Mouse (Mus musculus): ENCODE measurements around the gene Cerkl. TPM values are rescaled to one million over a fixed set of nuclear protein-coding genes. Genes with fewer than 3 reads are reported as not detected.
A peak's percentile ranks its signal among the peaks of the same experiment; 100 is the strongest.

The Cerkl gene
- polyA plus RNA-seq (2014; fragmentation: Nextera tagmentation; extraction: Ambion mirVana) = 1.4 and 1.6 TPM in 2 replicates

DNA sequence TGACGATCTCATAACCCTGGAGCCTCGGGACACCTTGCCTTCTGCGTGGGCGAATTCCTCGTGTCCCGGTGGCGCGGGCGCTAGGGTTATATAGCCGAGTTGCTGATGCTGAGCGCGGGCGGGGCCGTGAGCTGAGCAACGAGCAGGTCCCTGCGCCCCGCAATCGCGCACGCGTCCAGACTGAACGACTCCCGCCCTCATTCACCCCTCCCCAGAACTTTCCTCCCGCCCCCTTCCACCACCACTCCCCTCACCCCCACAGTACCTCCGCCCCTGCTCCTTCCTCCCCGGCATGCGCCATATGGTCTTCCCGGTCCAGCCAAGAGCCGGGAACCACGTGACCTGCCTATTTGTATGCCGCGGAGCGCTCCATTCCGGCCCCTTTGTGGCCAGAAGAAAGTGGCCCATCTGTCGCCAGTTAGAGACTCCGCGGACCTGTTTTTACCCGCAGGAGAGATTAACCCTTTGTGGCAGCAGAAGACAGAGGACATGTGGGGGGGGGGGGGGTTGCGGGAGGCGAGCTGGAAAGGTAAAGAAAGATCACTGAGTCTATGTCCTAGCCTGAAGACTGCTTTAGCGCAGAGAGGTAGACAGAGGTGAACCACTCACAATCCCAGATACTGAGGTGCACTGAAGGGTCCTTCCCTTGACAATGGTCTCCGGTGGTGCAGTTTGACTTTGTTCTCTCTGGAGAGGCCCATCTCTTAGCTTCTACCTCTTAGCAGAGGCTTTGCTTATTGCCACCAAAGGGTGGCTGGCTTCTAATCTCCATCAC lies at the start of gene Cerkl, which contains the start of gene Neurod1:
TSS of gene Cerkl (minus strand) at position 211 of the 775 bp plus-strand sequence.
TSS of gene Neurod1 (minus strand) at position 177 of the 775 bp plus-strand sequence.
- Histone ChIP-seq H3K4me3 (ENCODE audit: low read depth, low read length) (peak within 1 kb of the TSS; percentile 41), H3K36me3 (ENCODE audit: control insufficient read depth, insufficient read depth, low read length) (no peaks in the 10 kb centered on the region), H3K27ac (ENCODE audit: low read depth, low read length) (no peak within 1 kb of the TSS; the same call in 1 of the 2 replicates), H3K4me2 (ENCODE audit: low read depth, low read length) (peak within 1 kb of the TSS; percentile 71), H3K9me3 (ENCODE audit: control insufficient read depth, low read length) (no peaks in the 10 kb centered on the region), H3K4me1 (ENCODE audit: control insufficient read depth, insufficient read depth, low read length) (peaks cover 13% of the 10 kb centered on the region; the same call in 1 of the 2 replicates), H3K9ac (replicated peaks; ENCODE audit: low read depth, low read length) (peak within 1 kb of the TSS; percentile 16; the same call in 1 of the 2 replicates), H3K27me3 (ENCODE audit: control insufficient read depth, insufficient read depth, low read length) (peaks cover 19% of the 10 kb centered on the region)
- peak; percentile 87 for ATAC-seq (ENCODE audit: low read depth)
- under 1% methylated on average over 38 of the region's 42 CpGs for WGBS

DNA sequence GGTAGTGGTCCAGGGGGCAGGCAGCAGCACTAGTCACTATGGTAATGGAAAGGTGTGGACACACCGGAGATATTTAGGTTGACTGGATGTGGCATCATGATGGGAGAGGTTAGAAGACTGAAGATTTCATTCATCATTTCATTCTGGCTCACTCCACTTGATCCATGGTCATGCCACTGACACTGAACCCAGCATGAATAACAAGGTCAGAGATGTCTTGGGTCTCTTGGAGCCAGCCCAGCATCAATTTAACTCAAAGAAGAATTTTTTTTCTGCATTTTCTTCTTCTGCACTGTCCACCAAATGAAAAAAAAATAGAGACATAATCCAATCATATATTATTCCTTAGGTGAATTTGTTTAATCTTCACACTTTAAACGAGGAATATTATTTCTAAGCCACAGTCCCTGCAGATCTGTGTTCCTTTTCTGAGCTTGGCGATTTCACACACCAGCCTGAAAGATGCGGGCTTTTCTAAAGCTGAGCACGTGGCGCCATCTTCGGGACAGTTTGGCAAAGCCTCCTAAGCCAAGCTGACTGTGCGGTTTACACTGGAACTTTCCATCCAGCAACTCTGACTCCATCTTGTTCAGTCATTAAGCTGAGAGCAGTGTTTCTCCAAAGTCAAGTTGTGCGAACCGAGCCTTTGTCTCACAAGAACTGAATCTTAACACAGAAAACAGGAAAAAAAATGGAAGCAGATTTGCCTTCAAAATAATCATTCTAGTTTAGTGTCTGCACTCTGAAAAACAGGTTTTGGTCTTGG lies 42.6 kb upstream of the Cerkl start:
- no peak overlapping the region for H3K4me2 ChIP-seq (ENCODE audit: low read depth, low read length)
- no peaks in the 10 kb centered on the region for H3K27me3 ChIP-seq (ENCODE audit: control insufficient read depth, insufficient read depth, low read length)
- H3K36me3 ChIP-seq (ENCODE audit: control insufficient read depth, insufficient read depth, low read length) = no peaks in the 10 kb centered on the region
- WGBS = 27% methylated on average over 10 of the region's 10 CpGs
- H3K9ac ChIP-seq (replicated peaks; ENCODE audit: low read depth, low read length) = no peak overlapping the region
- no peaks in the 10 kb centered on the region for H3K4me1 ChIP-seq (ENCODE audit: control insufficient read depth, insufficient read depth, low read length)
- no peaks in the 10 kb centered on the region for H3K9me3 ChIP-seq (ENCODE audit: control insufficient read depth, low read length)
- H3K27ac ChIP-seq (ENCODE audit: low read depth, low read length) = no peak overlapping the region
- peak; percentile 88 for ATAC-seq (ENCODE audit: low read depth)
- no peak overlapping the region for H3K4me3 ChIP-seq (ENCODE audit: low read depth, low read length)

DNA sequence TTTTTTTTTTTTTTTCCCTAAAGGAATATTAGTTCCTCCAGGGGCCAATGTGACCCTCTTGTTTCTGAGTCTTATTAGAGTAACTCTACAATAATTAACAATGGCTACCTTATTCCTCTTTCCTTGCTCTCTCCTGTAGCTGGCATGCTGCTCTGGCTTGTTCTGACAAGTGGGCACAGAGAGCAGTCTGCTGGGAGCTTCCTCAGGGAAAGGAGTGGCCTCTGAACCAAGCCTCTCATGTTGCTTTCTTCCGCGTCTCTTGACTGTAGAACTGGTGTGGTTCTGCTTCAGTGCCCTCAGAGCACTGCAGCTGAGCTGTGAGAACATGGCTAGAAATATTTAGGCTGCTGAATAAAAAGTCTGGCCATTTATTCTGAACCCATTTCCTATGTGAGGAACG lies 28.5 kb upstream of the Cerkl start:
- Histone ChIP-seq H3K4me1 (ENCODE audit: control insufficient read depth, insufficient read depth, low read length) (no peaks in the 10 kb centered on the region), H3K4me2 (ENCODE audit: low read depth, low read length) (no peak overlapping the region), H3K9me3 (ENCODE audit: control insufficient read depth, low read length) (no peaks in the 10 kb centered on the region), H3K4me3 (ENCODE audit: low read depth, low read length) (no peak overlapping the region), H3K36me3 (ENCODE audit: control insufficient read depth, insufficient read depth, low read length) (no peaks in the 10 kb centered on the region), H3K9ac (replicated peaks; ENCODE audit: low read depth, low read length) (no peak overlapping the region), H3K27me3 (ENCODE audit: control insufficient read depth, insufficient read depth, low read length) (no peaks in the 10 kb centered on the region), H3K27ac (ENCODE audit: low read depth, low read length) (no peak overlapping the region)
- no peak for ATAC-seq (ENCODE audit: low read depth)
- 65% methylated on average over 3 of the region's 3 CpGs for WGBS

DNA sequence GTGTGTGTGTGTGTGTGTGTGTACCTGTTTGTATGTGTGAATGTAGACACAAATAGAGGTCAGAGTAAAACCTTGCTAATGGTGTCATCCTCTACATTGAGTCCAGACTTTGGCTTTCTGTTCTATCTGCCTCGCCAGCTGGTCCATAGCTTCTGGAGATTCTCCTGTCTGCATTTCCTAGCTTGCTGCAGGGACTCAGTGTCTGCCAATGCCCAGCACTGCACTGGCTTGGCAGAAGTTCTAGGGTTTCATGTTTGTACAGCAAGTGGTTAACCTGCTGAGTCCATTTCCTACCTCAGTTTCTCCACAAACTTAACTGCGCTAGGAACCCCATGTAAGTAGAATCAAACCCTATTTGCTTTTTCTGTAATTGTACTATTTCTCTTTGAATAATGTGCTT lies 25.9 kb upstream of the Cerkl start:
- Histone ChIP-seq H3K4me3 (ENCODE audit: low read depth, low read length) (no peak overlapping the region), H3K36me3 (ENCODE audit: control insufficient read depth, insufficient read depth, low read length) (no peaks in the 10 kb centered on the region), H3K27me3 (ENCODE audit: control insufficient read depth, insufficient read depth, low read length) (no peaks in the 10 kb centered on the region), H3K4me1 (ENCODE audit: control insufficient read depth, insufficient read depth, low read length) (no peaks in the 10 kb centered on the region), H3K9me3 (ENCODE audit: control insufficient read depth, low read length) (no peaks in the 10 kb centered on the region), H3K4me2 (ENCODE audit: low read depth, low read length) (no peak overlapping the region), H3K27ac (ENCODE audit: low read depth, low read length) (no peak overlapping the region), H3K9ac (replicated peaks; ENCODE audit: low read depth, low read length) (no peak overlapping the region)
- ATAC-seq (ENCODE audit: low read depth) = no peak
- WGBS = 89% methylated on average over 2 of the region's 2 CpGs

DNA sequence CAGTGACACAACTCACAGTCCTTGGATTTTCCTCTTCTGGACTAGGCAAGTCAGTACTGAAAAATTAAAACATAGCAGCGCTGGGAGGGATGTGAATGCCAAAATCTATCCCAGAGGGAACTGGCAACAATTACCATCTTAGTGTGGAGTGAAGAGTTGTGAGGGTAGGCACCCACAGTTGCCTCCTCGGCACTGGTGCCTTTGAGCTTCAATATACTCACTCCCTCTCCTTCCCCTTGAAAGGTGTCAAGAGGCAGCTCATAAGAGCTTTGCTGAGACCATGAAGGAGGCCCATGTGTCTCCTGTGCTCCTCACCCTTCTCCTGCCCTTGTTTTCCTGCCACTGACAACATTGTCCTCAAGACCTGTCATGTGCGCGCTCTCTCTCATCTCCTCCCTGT lies 5.8 kb upstream of the Cerkl start:
- H3K4me2 ChIP-seq (ENCODE audit: low read depth, low read length) = no peak overlapping the region
- ATAC-seq (ENCODE audit: low read depth) = no peak
- H3K4me3 ChIP-seq (ENCODE audit: low read depth, low read length) = no peak overlapping the region
- H3K4me1 ChIP-seq (ENCODE audit: control insufficient read depth, insufficient read depth, low read length) = peaks cover 13% of the 10 kb centered on the region; the same call in 1 of the 2 replicates
- H3K27ac ChIP-seq (ENCODE audit: low read depth, low read length) = no peak overlapping the region
- WGBS = 87% methylated on average over 4 of the region's 4 CpGs
- H3K9ac ChIP-seq (replicated peaks; ENCODE audit: low read depth, low read length) = no peak overlapping the region
- no peaks in the 10 kb centered on the region for H3K9me3 ChIP-seq (ENCODE audit: control insufficient read depth, low read length)
- H3K27me3 ChIP-seq (ENCODE audit: control insufficient read depth, insufficient read depth, low read length) = peaks cover 13% of the 10 kb centered on the region; the same call in 1 of the 2 replicates
- H3K36me3 ChIP-seq (ENCODE audit: control insufficient read depth, insufficient read depth, low read length) = no peaks in the 10 kb centered on the region

DNA sequence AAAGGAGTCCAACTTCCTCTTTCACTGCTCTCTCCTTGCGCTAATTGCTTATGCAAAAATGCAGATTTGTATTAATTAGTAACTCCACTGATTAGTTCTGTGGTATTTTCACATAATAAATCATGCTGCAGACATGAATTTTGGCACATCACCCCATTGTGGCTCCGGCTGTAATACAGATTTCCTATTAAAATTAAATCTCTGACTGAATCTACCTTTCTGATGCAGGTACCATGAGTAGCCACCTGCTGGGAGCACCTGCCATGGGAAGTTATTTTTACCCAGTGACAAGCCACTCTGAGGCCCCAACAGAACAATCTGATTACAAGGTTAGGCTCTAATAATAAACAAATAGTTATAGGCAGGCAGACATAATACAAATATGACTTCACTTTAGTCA lies 5.3 kb upstream of the Cerkl start:
- Histone ChIP-seq H3K27me3 (ENCODE audit: control insufficient read depth, insufficient read depth, low read length) (peaks cover 15% of the 10 kb centered on the region; the same call in 1 of the 2 replicates), H3K4me1 (ENCODE audit: control insufficient read depth, insufficient read depth, low read length) (peaks cover 13% of the 10 kb centered on the region; the same call in 1 of the 2 replicates), H3K27ac (ENCODE audit: low read depth, low read length) (no peak overlapping the region), H3K4me2 (ENCODE audit: low read depth, low read length) (no peak overlapping the region), H3K4me3 (ENCODE audit: low read depth, low read length) (no peak overlapping the region), H3K9ac (replicated peaks; ENCODE audit: low read depth, low read length) (no peak overlapping the region), H3K9me3 (ENCODE audit: control insufficient read depth, low read length) (no peaks in the 10 kb centered on the region), H3K36me3 (ENCODE audit: control insufficient read depth, insufficient read depth, low read length) (no peaks in the 10 kb centered on the region)
- WGBS = 76% methylated on average over 2 of the region's 2 CpGs
- ATAC-seq (ENCODE audit: low read depth) = no peak

DNA sequence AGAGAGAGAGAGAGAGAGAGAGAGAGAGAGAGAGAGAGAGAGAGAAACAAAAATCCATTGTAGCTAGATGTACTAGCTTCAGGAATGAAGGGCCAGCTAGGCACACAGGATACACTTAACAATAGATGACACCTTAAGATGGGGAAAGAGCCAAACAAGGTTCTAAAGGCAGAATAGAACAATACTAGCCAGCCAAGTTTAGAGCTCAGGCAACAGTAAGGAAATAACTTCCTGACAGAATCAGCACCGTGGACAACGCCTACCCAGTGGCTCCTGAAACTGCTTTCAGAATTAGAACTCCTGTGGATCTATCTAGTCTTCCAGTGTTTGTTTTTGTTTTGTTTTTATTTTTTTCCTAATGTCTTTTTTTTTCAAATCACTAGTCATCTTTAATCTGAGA lies 4.0 kb upstream of the Cerkl start:
- Histone ChIP-seq H3K9me3 (ENCODE audit: control insufficient read depth, low read length) (no peaks in the 10 kb centered on the region), H3K4me2 (ENCODE audit: low read depth, low read length) (no peak overlapping the region; the same call in 1 of the 2 replicates), H3K36me3 (ENCODE audit: control insufficient read depth, insufficient read depth, low read length) (no peaks in the 10 kb centered on the region), H3K4me1 (ENCODE audit: control insufficient read depth, insufficient read depth, low read length) (peaks cover 13% of the 10 kb centered on the region; the same call in 1 of the 2 replicates), H3K27me3 (ENCODE audit: control insufficient read depth, insufficient read depth, low read length) (peaks cover 15% of the 10 kb centered on the region; the same call in 1 of the 2 replicates), H3K27ac (ENCODE audit: low read depth, low read length) (no peak overlapping the region), H3K9ac (replicated peaks; ENCODE audit: low read depth, low read length) (no peak overlapping the region), H3K4me3 (ENCODE audit: low read depth, low read length) (no peak overlapping the region)
- 13% methylated on average over 2 of the region's 2 CpGs for WGBS
- ATAC-seq (ENCODE audit: low read depth) = no peak

DNA sequence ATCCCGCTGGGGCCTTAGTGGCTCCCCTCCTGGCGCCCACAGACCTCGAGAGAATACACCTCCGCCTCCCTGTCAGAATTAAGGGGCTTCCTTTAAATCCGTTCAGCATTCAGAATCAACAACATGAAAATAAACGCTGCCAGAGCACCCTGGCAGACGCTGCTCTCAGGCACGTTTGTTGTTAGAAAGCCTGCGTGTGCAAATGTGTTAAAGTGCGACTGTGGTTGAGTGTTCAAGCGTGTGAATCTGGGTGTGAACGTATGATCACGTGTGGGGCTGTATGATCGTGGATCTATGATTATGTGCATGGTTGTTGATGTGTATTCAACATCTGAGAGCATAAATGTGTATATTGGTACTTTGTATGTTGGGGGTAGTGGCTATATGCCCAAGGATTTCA lies 3.5 kb upstream of the Cerkl start:
- no peak; the same call in 1 of the 2 replicates for ATAC-seq (ENCODE audit: low read depth)
- peaks cover 13% of the 10 kb centered on the region; the same call in 1 of the 2 replicates for H3K4me1 ChIP-seq (ENCODE audit: control insufficient read depth, insufficient read depth, low read length)
- WGBS = 5% methylated on average over 14 of the region's 14 CpGs

More for the DNA sequence above, 3.5 kb upstream of the Cerkl start:
- no peak overlapping the region; the same call in 1 of the 2 replicates for H3K4me3 ChIP-seq (ENCODE audit: low read depth, low read length)
- H3K9me3 ChIP-seq (ENCODE audit: control insufficient read depth, low read length) = no peaks in the 10 kb centered on the region
- H3K27ac ChIP-seq (ENCODE audit: low read depth, low read length) = no peak overlapping the region
- H3K9ac ChIP-seq (replicated peaks; ENCODE audit: low read depth, low read length) = no peak overlapping the region
- H3K27me3 ChIP-seq (ENCODE audit: control insufficient read depth, insufficient read depth, low read length) = peaks cover 15% of the 10 kb centered on the region; the same call in 1 of the 2 replicates
- no peaks in the 10 kb centered on the region for H3K36me3 ChIP-seq (ENCODE audit: control insufficient read depth, insufficient read depth, low read length)
- peak overlapping the region; percentile 36 for H3K4me2 ChIP-seq (ENCODE audit: low read depth, low read length)

Measured in neural tube, embryonic 14.5 days (tissue).